ENCODE assay signal across 25 mouse cellular contexts in the genomic region with DNA sequence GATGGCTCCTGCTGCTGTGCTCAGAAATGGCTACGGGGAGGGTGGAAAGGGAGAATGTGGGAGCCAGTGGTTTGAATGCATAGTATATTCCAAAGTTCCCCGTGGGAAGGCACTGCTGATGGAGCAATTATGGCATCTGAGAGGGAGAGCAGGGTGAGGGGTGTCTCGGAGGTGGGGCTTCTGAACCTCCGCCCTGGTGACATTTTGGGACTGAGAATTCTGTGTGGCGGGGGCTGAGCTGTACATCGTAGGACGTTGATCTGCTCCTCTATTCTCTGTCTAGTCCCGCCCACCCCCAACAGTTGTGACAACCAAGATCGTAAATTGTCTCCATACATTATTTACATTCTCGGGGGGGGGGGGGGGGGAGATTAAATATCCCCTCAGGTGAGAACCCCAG. TPM values are rescaled to one million over a fixed set of nuclear protein-coding genes. Genes with fewer than 3 reads are reported as not detected.
DNase-seq lines count a peak whose midpoint lies in the region; ATAC-seq and TF ChIP-seq lines count a peak whose summit lies in the region.
"Had no signal": no experiment of that assay in that cellular context is flagged by ENCODE, and none has a peak within 500 bp of the region (broad histone marks: within the 10 kb centered on the region; RNA-seq: fewer than 3 reads in every experiment).

No protein-coding gene starts in this region.

- H3K4me2 ChIP-seq in forebrain, embryonic 16.5 days (ENCODE audit: low read length), result peak overlapping the region; percentile 15
- no peak overlapping the region for H3K4me2 ChIP-seq in midbrain, embryonic 12.5 days (replicated peaks)
- H3K4me2 ChIP-seq in neural tube, embryonic 14.5 days (ENCODE audit: low read depth, low read length), result peak overlapping the region; percentile 29
- H3K4me2 ChIP-seq: embryonic facial prominence, embryonic 13.5 days; heart, embryonic 15.5 days; limb, embryonic 15.5 days had no signal

- TF ChIP-seq CTCF in layer of hippocampus, adult 2 months (conservative IDR thresholded peaks at IDR 0.05), result no peak

- 39% methylated on average over 10 of the region's 10 CpGs for WGBS in forebrain, embryonic 16.5 days
- 70% methylated on average over 10 of the region's 10 CpGs for WGBS in midbrain, embryonic 12.5 days
- WGBS in neural tube, embryonic 14.5 days, result 34% methylated on average over 10 of the region's 10 CpGs

- no peak overlapping the region; the same call in 1 of the 2 replicates for H3K9ac ChIP-seq in forebrain, embryonic 16.5 days (replicated peaks; ENCODE audit: low read depth, low read length)
- no peak overlapping the region for H3K9ac ChIP-seq in midbrain, embryonic 12.5 days (replicated peaks)
- no peak overlapping the region for H3K9ac ChIP-seq in neural tube, embryonic 14.5 days (replicated peaks; ENCODE audit: low read depth, low read length)
- H3K9ac ChIP-seq: embryonic facial prominence, embryonic 13.5 days; heart, embryonic 15.5 days; limb, embryonic 15.5 days had no signal

- peak; percentile 30; the same call in 1 of the 2 replicates for ATAC-seq in forebrain, embryonic 16.5 days
- peak; percentile 41; the same call in 1 of the 2 replicates for ATAC-seq in midbrain, embryonic 12.5 days (ENCODE audit: low FRiP score, low read depth)
- ATAC-seq in neural tube, embryonic 14.5 days (ENCODE audit: low read depth), result no peak; the same call in 1 of the 2 replicates
- ATAC-seq: Patski had no signal

- H3K27ac ChIP-seq in layer of hippocampus, adult 2 months, result peak overlapping the region; percentile 46; the same call in 1 of the 2 replicates
- H3K27ac ChIP-seq in forebrain, embryonic 16.5 days (ENCODE audit: low read length), result no peak overlapping the region
- H3K27ac ChIP-seq in midbrain, embryonic 12.5 days (replicated peaks), result no peak overlapping the region
- no peak overlapping the region for H3K27ac ChIP-seq in neural tube, embryonic 14.5 days (ENCODE audit: low read depth, low read length)
- H3K27ac ChIP-seq: heart, embryonic 15.5 days; limb, embryonic 15.5 days had no signal

- H3K4me3 ChIP-seq in layer of hippocampus, adult 2 months, result peak overlapping the region; percentile 60
- H3K4me3 ChIP-seq in forebrain, embryonic 16.5 days (replicated peaks; ENCODE audit: low read length), result no peak overlapping the region
- H3K4me3 ChIP-seq in midbrain, embryonic 12.5 days, result no peak overlapping the region
- no peak overlapping the region for H3K4me3 ChIP-seq in neural tube, embryonic 14.5 days (ENCODE audit: low read depth, low read length)
- H3K4me3 ChIP-seq: embryonic facial prominence, embryonic 13.5 days; heart, embryonic 15.5 days; limb, embryonic 15.5 days had no signal

- no peaks in the 10 kb centered on the region for H3K9me3 ChIP-seq in forebrain, embryonic 16.5 days (ENCODE audit: control insufficient read depth, low read length)
- H3K9me3 ChIP-seq in midbrain, embryonic 12.5 days, result no peaks in the 10 kb centered on the region
- H3K9me3 ChIP-seq in neural tube, embryonic 14.5 days (ENCODE audit: control insufficient read depth, low read length), result no peaks in the 10 kb centered on the region
- H3K9me3 ChIP-seq: embryonic facial prominence, embryonic 13.5 days; heart, embryonic 15.5 days; limb, embryonic 15.5 days; megakaryocyte, embryonic 14.5 days had no signal

- peaks cover 28% of the 10 kb centered on the region for H3K4me1 ChIP-seq in forebrain, embryonic 16.5 days (replicated peaks; ENCODE audit: control insufficient read depth, insufficient read depth, low read length)
- H3K4me1 ChIP-seq in midbrain, embryonic 12.5 days, result peaks cover 23% of the 10 kb centered on the region
- H3K4me1 ChIP-seq in neural tube, embryonic 14.5 days (ENCODE audit: control insufficient read depth, insufficient read depth, low read length), result peaks cover 8% of the 10 kb centered on the region; the same call in 1 of the 2 replicates
- H3K4me1 ChIP-seq: heart, embryonic 15.5 days; limb, embryonic 15.5 days; megakaryocyte, embryonic 14.5 days had no signal

- H3K27me3 ChIP-seq in forebrain, embryonic 16.5 days (replicated peaks; ENCODE audit: control insufficient read depth, insufficient read depth, low read length), result no peaks in the 10 kb centered on the region
- no peaks in the 10 kb centered on the region; the same call in 1 of the 2 replicates for H3K27me3 ChIP-seq in midbrain, embryonic 12.5 days
- H3K27me3 ChIP-seq in neural tube, embryonic 14.5 days (ENCODE audit: control insufficient read depth, insufficient read depth, low read length), result no peaks in the 10 kb centered on the region
- H3K27me3 ChIP-seq: embryonic facial prominence, embryonic 13.5 days; heart, embryonic 15.5 days; limb, embryonic 15.5 days; Patski had no signal

- no peak for DNase-seq in layer of hippocampus, adult 2 months (ENCODE audit: low spot score in 2 of 2)
- no peak for DNase-seq in layer of hippocampus, postnatal 14 days (ENCODE audit: low spot score in 2 of 2)
- no peak for DNase-seq in cerebellum, postnatal 10 days
- DNase-seq in lung, postnatal 25 days (ENCODE audit: low spot score), result no peak
- no peak for DNase-seq in retina, postnatal 1 day
- DNase-seq: adrenal gland, postnatal 25 days; cerebellum, postnatal 25 days; heart, adult 11 months; kidney, adult 11 months; kidney, postnatal 25 days; layer of hippocampus, adult 9-11 months; lung, postnatal 10 days; right cerebral cortex, postnatal 4 days; thymus, postnatal 14 days had no signal

- peaks cover 4% of the 10 kb centered on the region for H3K36me3 ChIP-seq in forebrain, embryonic 16.5 days (ENCODE audit: control insufficient read depth, insufficient read depth)
- H3K36me3 ChIP-seq in midbrain, embryonic 12.5 days, result peaks cover 12% of the 10 kb centered on the region
- peaks cover 6% of the 10 kb centered on the region; the same call in 1 of the 2 replicates for H3K36me3 ChIP-seq in neural tube, embryonic 14.5 days (ENCODE audit: control insufficient read depth, insufficient read depth, low read length)
- H3K36me3 ChIP-seq: heart, embryonic 15.5 days had no signal

RNA-seq across cellular contexts. Expression of gene Cacng8, which starts 6.9 kb away (rescaled TPM):
- total RNA-seq in layer of hippocampus, adult 2 months (2021), result 100 to 1,000 TPM; 411 to 415 TPM
- total RNA-seq in layer of hippocampus, postnatal 14 days (2021), result 100 to 1,000 TPM; 388 to 402 TPM
- polyA plus RNA-seq in forebrain, embryonic 16.5 days (2015; fragmentation: Nextera tagmentation; extraction: Ambion mirVana), result 12.9 and 16.4 TPM in 2 replicates
- polyA plus RNA-seq in midbrain, embryonic 12.5 days (2016; fragmentation: Nextera tagmentation; extraction: Ambion mirVana), result 7.4 and 7.9 TPM in 2 replicates
- polyA plus RNA-seq in neural tube, embryonic 14.5 days (2014; fragmentation: Nextera tagmentation; extraction: Ambion mirVana), result 12.9 and 13.5 TPM in 2 replicates
- total RNA-seq: gastrocnemius, adult 8-10 months; hematopoietic stem cell, adult 5-6 weeks had no signal
- polyA plus RNA-seq: liver, embryonic 16.5 days had no signal

RNA-seq across cellular contexts. Expression of gene Cacng6, which starts 26.6 kb away (rescaled TPM):
- 1 to 10 TPM; 1.9 to 2.2 TPM for total RNA-seq in layer of hippocampus, adult 2 months (2021)
- 1 to 10 TPM; 1.8 to 1.9 TPM for total RNA-seq in layer of hippocampus, postnatal 14 days (2021)
- polyA plus RNA-seq in forebrain, embryonic 16.5 days (2015; fragmentation: Nextera tagmentation; extraction: Ambion mirVana), result 0.14 TPM in 1 of 2 replicates, not detected in the other
- polyA plus RNA-seq in midbrain, embryonic 12.5 days (2016; fragmentation: Nextera tagmentation; extraction: Ambion mirVana), result 0.20 TPM in 1 of 2 replicates, not detected in the other
- 0.29 TPM in 1 of 2 replicates, not detected in the other for polyA plus RNA-seq in neural tube, embryonic 14.5 days (2014; fragmentation: Nextera tagmentation; extraction: Ambion mirVana)
- total RNA-seq: adrenal gland, postnatal 25 days; hematopoietic stem cell, adult 5-6 weeks had no signal
- polyA plus RNA-seq: Patski had no signal
